Mouse (Mus musculus) intestine, embryonic 15.5 days (tissue): Measurements from ENCODE around the gene Chrm3. TPM values are rescaled to one million over a fixed set of nuclear protein-coding genes. Genes with fewer than 3 reads are reported as not detected.
A peak's percentile ranks its signal among the peaks of the same experiment; 100 is the strongest.

Experiments used
- ATAC-seq: fragments of 200-750 bp; cut with Nextera tagmentation; 2 replicates; pipeline ENCODE4 v1.8.0; 2017; ENCODE audit warnings: moderate TSS enrichment, moderate library complexity
- H3K27ac ChIP-seq: fragments of 300-500 bp; sonication (generic); 2 replicates; pipeline ENCODE4 v1.5.1; 2015; ENCODE audit warnings: mild to moderate bottlenecking, inconsistent platforms
- H3K27me3 ChIP-seq: fragments of 300-500 bp; sonication (generic); replicated peaks from 2 replicates; pipeline ENCODE4 v1.6.1; 2015; ENCODE audit warnings: inconsistent platforms
- H3K36me3 ChIP-seq: fragments of 300-500 bp; sonication (generic); 2 replicates; pipeline ENCODE4 v1.6.1; 2015; ENCODE audit warnings: inconsistent platforms
- H3K4me1 ChIP-seq: fragments of 300-500 bp; sonication (generic); replicated peaks from 2 replicates; pipeline ENCODE4 v1.6.1; 2015; ENCODE audit warnings: inconsistent platforms
- H3K4me2 ChIP-seq: fragments of 300-500 bp; sonication (generic); replicated peaks from 2 replicates; pipeline ENCODE4 v1.6.1; 2015; ENCODE audit warnings: mild to moderate bottlenecking, inconsistent platforms
- H3K4me3 ChIP-seq: fragments of 300-500 bp; sonication (generic); replicated peaks from 2 replicates; pipeline ENCODE4 v1.5.1; 2015; ENCODE audit warnings: inconsistent platforms
- H3K9ac ChIP-seq: fragments of 300-500 bp; sonication (generic); 2 replicates; pipeline ENCODE4 v1.6.1; 2015; ENCODE audit warnings: inconsistent platforms
- H3K9me3 ChIP-seq: fragments of 300-500 bp; sonication (generic); 2 replicates; pipeline ENCODE4 v1.6.1; 2016; ENCODE audit warnings: inconsistent platforms
- WGBS: fragments of 180-500 bp; shearing (Covaris S2); methylation state at CpG from one replicate; pipeline ENCODE4 v1.1.7; 2015; 5-methylcytosine and 5-hydroxymethylcytosine counted together
- polyA plus RNA-seq: library from polyadenylated mRNA; unstranded; fragments of >200 nt; fragmentation: Nextera tagmentation; extraction: Ambion mirVana; gene quantifications from 2 replicates; pipeline ENCODE4 v1.2.1, GENCODE M21; 2015

The Chrm3 gene
- polyA plus RNA-seq, 1 experiment from 2014 or later = 1.4 TPM

GRCm38 (mm10) chr13:9895045-9895625, 465.5 kb downstream of the Chrm3 start:
- Histone ChIP-seq H3K9me3 (no peaks in the 10 kb centered on the region), H3K27me3 (no peaks in the 10 kb centered on the region), H3K4me1 (no peaks in the 10 kb centered on the region), H3K36me3 (no peaks in the 10 kb centered on the region), H3K4me2 (no peak overlapping the region), H3K27ac (no peak overlapping the region), H3K9ac (no peak overlapping the region), H3K4me3 (no peak overlapping the region)
- WGBS = 80% methylated on average over 11 of the region's 11 CpGs
- no peak for ATAC-seq

- Histone ChIP-seq H3K9me3 (no peaks in the 10 kb centered on the region), H3K4me3 (no peak overlapping the region), H3K9ac (no peak overlapping the region), H3K36me3 (no peaks in the 10 kb centered on the region), H3K4me1 (0 out of 2 replicates have a peak, but pooled peaks cover 4% of the 10 kb centered on the region), H3K27ac (no peak overlapping the region), H3K4me2 (no peak overlapping the region), H3K27me3 (no peaks in the 10 kb centered on the region)
- ATAC-seq = no peak
- 85% methylated on average over 1 of the region's 1 CpGs for WGBS
Observed at GRCm38 (mm10) chr13:9891088-9891487, 469.6 kb downstream of the Chrm3 start.

GRCm38 (mm10) chr13:9890460-9890859, 470.2 kb downstream of the Chrm3 start:
- no peak overlapping the region for H3K9ac ChIP-seq
- no peaks in the 10 kb centered on the region for H3K27me3 ChIP-seq
- no peak overlapping the region for H3K4me3 ChIP-seq
- no peaks in the 10 kb centered on the region for H3K36me3 ChIP-seq
- 73% methylated on average over 5 of the region's 5 CpGs for WGBS
- 0 out of 2 replicates have a peak, but pooled peaks cover 4% of the 10 kb centered on the region for H3K4me1 ChIP-seq
- H3K4me2 ChIP-seq = no peak overlapping the region
- no peak for ATAC-seq
- no peak overlapping the region for H3K27ac ChIP-seq
- no peaks in the 10 kb centered on the region for H3K9me3 ChIP-seq

- no peak overlapping the region for H3K27ac ChIP-seq
- no peak for ATAC-seq
- no peaks in the 10 kb centered on the region for H3K36me3 ChIP-seq
- H3K27me3 ChIP-seq = no peaks in the 10 kb centered on the region
- H3K4me2 ChIP-seq = no peak overlapping the region
- H3K9ac ChIP-seq = no peak overlapping the region
- no peak overlapping the region for H3K4me3 ChIP-seq
- 84% methylated on average over 1 of the region's 1 CpGs for WGBS
- no peaks in the 10 kb centered on the region for H3K9me3 ChIP-seq
- H3K4me1 ChIP-seq = 0 out of 2 replicates have a peak, but pooled peaks cover 4% of the 10 kb centered on the region
Observed at GRCm38 (mm10) chr13:9889954-9890353, 470.7 kb downstream of the Chrm3 start.

- Histone ChIP-seq H3K4me3 (no peak overlapping the region), H3K4me2 (no peak overlapping the region), H3K36me3 (no peaks in the 10 kb centered on the region), H3K27ac (no peak overlapping the region), H3K9me3 (no peaks in the 10 kb centered on the region), H3K27me3 (no peaks in the 10 kb centered on the region), H3K9ac (no peak overlapping the region), H3K4me1 (0 out of 2 replicates have a peak, but pooled peaks cover 4% of the 10 kb centered on the region)
- ATAC-seq = no peak
- WGBS = 71% methylated on average over 5 of the region's 5 CpGs
Observed at GRCm38 (mm10) chr13:9888284-9888683, 472.4 kb downstream of the Chrm3 start.

- 0 out of 2 replicates have a peak, but pooled peaks cover 4% of the 10 kb centered on the region for H3K4me1 ChIP-seq
- no peak overlapping the region for H3K27ac ChIP-seq
- WGBS = 75% methylated on average over 5 of the region's 5 CpGs
Observed at GRCm38 (mm10) chr13:9887261-9887660, 473.4 kb downstream of the Chrm3 start.

GRCm38 (mm10) chr13:9886465-9887135, 474.0 kb downstream of the Chrm3 start:
- Histone ChIP-seq H3K27me3 (no peaks in the 10 kb centered on the region), H3K4me2 (no peak overlapping the region), H3K36me3 (no peaks in the 10 kb centered on the region), H3K9ac (no peak overlapping the region), H3K4me1 (0 out of 2 replicates have a peak, but pooled peaks cover 4% of the 10 kb centered on the region), H3K4me3 (no peak overlapping the region), H3K27ac (no peak overlapping the region), H3K9me3 (no peaks in the 10 kb centered on the region)
- no peak for ATAC-seq
- 51% methylated on average over 6 of the region's 6 CpGs for WGBS

More at GRCm38 (mm10) chr13:9887261-9887660, 473.4 kb downstream of the Chrm3 start:
- Histone ChIP-seq H3K9ac (no peak overlapping the region), H3K9me3 (no peaks in the 10 kb centered on the region), H3K27me3 (no peaks in the 10 kb centered on the region), H3K4me3 (no peak overlapping the region), H3K36me3 (no peaks in the 10 kb centered on the region), H3K4me2 (no peak overlapping the region)
- no peak for ATAC-seq

GRCm38 (mm10) chr13:9882362-9883282, 478.0 kb downstream of the Chrm3 start:
- Histone ChIP-seq H3K4me1 (0 out of 2 replicates have a peak, but pooled peaks cover 4% of the 10 kb centered on the region), H3K4me2 (no peak overlapping the region), H3K27me3 (no peaks in the 10 kb centered on the region), H3K9me3 (no peaks in the 10 kb centered on the region), H3K4me3 (no peak overlapping the region), H3K27ac (no peak overlapping the region), H3K36me3 (no peaks in the 10 kb centered on the region), H3K9ac (no peak overlapping the region)
- ATAC-seq = peak; percentile 93
- WGBS = 34% methylated on average over 15 of the region's 15 CpGs

GRCm38 (mm10) chr13:9881930-9882329, 478.7 kb downstream of the Chrm3 start:
- no peak overlapping the region for H3K27ac ChIP-seq
- WGBS = 31% methylated on average over 4 of the region's 4 CpGs
- H3K4me3 ChIP-seq = no peak overlapping the region
- H3K9me3 ChIP-seq = no peaks in the 10 kb centered on the region
- H3K27me3 ChIP-seq = no peaks in the 10 kb centered on the region
- no peak overlapping the region for H3K9ac ChIP-seq
- no peak for ATAC-seq
- H3K36me3 ChIP-seq = no peaks in the 10 kb centered on the region
- H3K4me1 ChIP-seq = 0 out of 2 replicates have a peak, but pooled peaks cover 4% of the 10 kb centered on the region
- H3K4me2 ChIP-seq = no peak overlapping the region

- WGBS = 84% methylated on average over 4 of the region's 4 CpGs
- Histone ChIP-seq H3K9ac (no peak overlapping the region), H3K4me2 (no peak overlapping the region), H3K4me3 (no peak overlapping the region), H3K36me3 (no peaks in the 10 kb centered on the region), H3K27me3 (no peaks in the 10 kb centered on the region), H3K9me3 (no peaks in the 10 kb centered on the region), H3K27ac (no peak overlapping the region), H3K4me1 (no peaks in the 10 kb centered on the region)
- ATAC-seq = no peak
Observed at GRCm38 (mm10) chr13:9880401-9880800, 480.2 kb downstream of the Chrm3 start.

GRCm38 (mm10) chr13:9878596-9879010, 482.0 kb downstream of the Chrm3 start:
- no peak for ATAC-seq

GRCm38 (mm10) chr13:9873377-9873776, 487.3 kb downstream of the Chrm3 start:
- no peak for ATAC-seq
- no peaks in the 10 kb centered on the region for H3K9me3 ChIP-seq
- WGBS = 86% methylated on average over 3 of the region's 3 CpGs
- no peaks in the 10 kb centered on the region for H3K4me1 ChIP-seq
- H3K27me3 ChIP-seq = no peaks in the 10 kb centered on the region
- no peak overlapping the region for H3K27ac ChIP-seq
- no peak overlapping the region for H3K4me3 ChIP-seq
- H3K4me2 ChIP-seq = no peak overlapping the region
- no peaks in the 10 kb centered on the region for H3K36me3 ChIP-seq
- H3K9ac ChIP-seq = no peak overlapping the region

More at GRCm38 (mm10) chr13:9878596-9879010, 482.0 kb downstream of the Chrm3 start:
- H3K27me3 ChIP-seq = no peaks in the 10 kb centered on the region
- H3K9me3 ChIP-seq = no peaks in the 10 kb centered on the region
- no peaks in the 10 kb centered on the region for H3K4me1 ChIP-seq
- H3K4me2 ChIP-seq = no peak overlapping the region
- no peak overlapping the region for H3K27ac ChIP-seq
- no peaks in the 10 kb centered on the region for H3K36me3 ChIP-seq
- no peak overlapping the region for H3K4me3 ChIP-seq
- WGBS = 92% methylated on average over 7 of the region's 7 CpGs
- no peak overlapping the region for H3K9ac ChIP-seq
